Mouse (Mus musculus) liver, embryonic 14 days (tissue): ENCODE measurements around the gene Gm15737. TPM values are rescaled to one million over a fixed set of nuclear protein-coding genes. Genes with fewer than 3 reads are reported as not detected.

ENCODE experiments used
- polyA plus RNA-seq: library from polyadenylated mRNA; depleted of rRNA; stranded (reverse); fragments of >200 nt; gene quantifications from 2 replicates; pipeline ENCODE4 v1.2.3, GENCODE M21; 2012; rRNA removed

Gm15737 gene
- not detected in 2 replicates for polyA plus RNA-seq

DNA sequence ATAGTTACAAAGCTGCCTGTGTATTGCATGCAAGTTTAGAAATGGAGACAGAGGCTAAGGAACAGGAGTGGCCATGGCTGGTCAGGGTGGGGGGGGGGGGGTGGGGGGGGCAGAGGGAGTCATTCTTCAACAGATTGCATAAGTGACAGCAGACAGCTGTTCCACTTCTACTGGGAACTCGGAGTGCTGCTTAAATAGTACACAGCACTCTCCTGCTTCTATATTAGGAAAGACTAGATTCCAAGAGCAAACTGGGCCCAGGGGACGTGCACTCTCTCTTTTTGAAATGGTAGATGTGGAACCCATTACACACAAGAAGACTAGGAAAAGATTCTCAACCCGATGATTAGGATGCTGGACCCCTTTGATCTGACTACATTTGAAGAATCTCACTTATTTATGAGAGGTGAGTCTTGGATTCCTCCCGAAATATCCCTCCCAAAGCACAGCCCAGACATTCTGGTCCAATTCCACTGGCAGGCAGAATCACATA is at the start of gene Gm15737:
Gene Gm15737, plus strand, starts transcription at position 269 of the 493 bp plus-strand sequence.

Other genes starting within 250 kb of the Gm15737 start
- 0.15 and 0.23 TPM in 2 replicates for gene Prickle2, start 163.2 kb upstream of the Gm15737 start, polyA plus RNA-seq
- gene A730049H05Rik, start 52.9 kb upstream of the Gm15737 start, polyA plus RNA-seq = 0.02 TPM in 2 replicates
- gene Adamts9, start 74.1 kb downstream of the Gm15737 start, polyA plus RNA-seq = 1.3 and 1.5 TPM in 2 replicates